Mouse (Mus musculus): ENCODE measurements at regions not wholly inside any gene's neighbourhood (a gene's known extent, or its start where the extent isn't known, plus 50 kb on each side); places are given as distances from the start of the nearest gene placed in this dataset.

- TF ChIP-seq POLR2A (IDR thresholded peaks at IDR 0.05; ENCODE audit: insufficient read depth, low read depth, low read length): no peak
- TF ChIP-seq CTCF (IDR thresholded peaks at IDR 0.05; ENCODE audit: insufficient read depth, low read depth, low read length): no peak
Measured at GRCm38 (mm10) chr2:105608756-105609155, 59.9 kb upstream of the Pax6 start.

All from olfactory bulb, adult 2 months (tissue).